Mouse (Mus musculus): ENCODE measurements around the gene Slc5a6.

- no peak for TF ChIP-seq SIN3A (IDR thresholded peaks at IDR 0.05; ENCODE audit: low read length)
- TF ChIP-seq JUND (conservative IDR thresholded peaks at IDR 0.05; ENCODE audit: low read depth, low read length) = no peak
- no peak for TF ChIP-seq POLR2A (IDR thresholded peaks at IDR 0.05; ENCODE audit: low read depth, low read length)
- TF ChIP-seq MAX (IDR thresholded peaks at IDR 0.05; ENCODE audit: low read length) = no peak
- TF ChIP-seq RAD21 (IDR thresholded peaks at IDR 0.05; ENCODE audit: low read depth, low read length) = no peak
- peak; percentile 10 to 36; a peak in 1 of 4 replicates for TF ChIP-seq CTCF (conservative IDR thresholded peaks at IDR 0.05 in 1 of 2, IDR thresholded peaks at IDR 0.05 in 1 of 2; ENCODE audit: low read depth in 2 of 2, low read length in 2 of 2)
- TF ChIP-seq RCOR1 (conservative IDR thresholded peaks at IDR 0.05; ENCODE audit: low read depth, low read length) = no peak
- TF ChIP-seq EP300 (IDR thresholded peaks at IDR 0.05; ENCODE audit: low read length) = no peak
- no peak for TF ChIP-seq E2F4 (IDR thresholded peaks at IDR 0.05; ENCODE audit: insufficient replicate concordance, low read depth, low read length)
- no peak for TF ChIP-seq USF2 (conservative IDR thresholded peaks at IDR 0.05; ENCODE audit: low read depth, low read length)
- TF ChIP-seq MYC (IDR thresholded peaks at IDR 0.05; ENCODE audit: low read depth, low read length) = no peak
- no peak for TF ChIP-seq UBTF (IDR thresholded peaks at IDR 0.05; ENCODE audit: low read depth, low read length)
Observed at GRCm38 (mm10) chr5:31001560-31001959, 47.2 kb downstream of the Slc5a6 start.

Data from CH12.LX (cell line).